Mouse (Mus musculus): ENCODE results near the gene Cldn12. TPM values are rescaled to one million over a fixed set of nuclear protein-coding genes. Genes with fewer than 3 reads are reported as not detected.
A peak's percentile ranks its signal among the peaks of the same experiment; 100 is the strongest.

The Cldn12 gene
- 1.3 and 6.9 TPM in 2 replicates for total RNA-seq (2017)

DNA sequence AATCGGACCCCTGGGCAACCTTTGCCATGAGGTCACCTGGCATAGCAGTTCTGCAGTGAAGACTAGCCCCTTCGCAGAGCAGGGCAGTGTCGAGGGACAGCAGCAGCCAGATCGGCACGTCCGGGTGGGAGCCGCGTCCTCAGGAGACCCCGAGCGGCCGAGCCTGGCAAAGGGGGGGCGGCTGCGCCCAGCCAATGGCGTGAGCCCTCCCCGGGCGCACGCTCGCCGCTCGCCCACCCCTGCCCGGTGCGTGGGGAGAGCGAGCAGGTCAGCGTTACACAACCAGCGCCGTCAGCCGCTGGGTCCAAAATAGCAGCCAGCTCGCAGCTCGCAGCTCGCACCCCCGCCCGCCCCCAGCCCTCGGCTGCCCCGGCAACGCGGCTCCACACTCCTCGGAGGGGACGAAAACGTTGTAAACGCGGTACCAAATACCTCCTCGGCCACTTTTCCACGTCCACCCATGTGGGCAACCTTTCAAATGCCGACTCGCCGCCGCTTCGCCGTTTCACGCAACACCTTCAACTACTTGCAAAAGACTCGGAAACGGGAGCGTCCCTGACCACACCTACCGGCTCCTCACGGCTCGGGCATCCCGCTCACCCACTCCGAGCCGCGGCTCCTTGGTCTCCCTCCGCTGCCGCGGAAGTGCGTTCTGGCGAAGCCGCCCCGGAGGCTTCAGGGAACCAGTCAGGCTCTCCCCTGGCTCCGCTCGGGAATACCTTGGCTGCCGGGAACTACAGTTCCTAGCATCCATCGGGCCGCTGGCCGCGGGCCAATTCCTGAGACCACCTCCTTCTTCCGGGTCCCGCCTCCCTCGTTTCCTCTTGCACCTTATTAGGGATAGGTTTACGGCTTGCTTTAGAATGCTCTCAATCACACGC, at the start of gene Cldn12:
Gene Cldn12 (minus strand): TSS at position 763 of the 881 bp plus-strand sequence.
- ATAC-seq (replicated peaks; ENCODE audit: low read depth, poor library complexity, severe bottlenecking) = peak; percentile 80

GRCm38 (mm10) chr5:5562435-5562834, 47.7 kb upstream of the Cldn12 start:
- no peak for ATAC-seq (replicated peaks; ENCODE audit: low read depth, poor library complexity, severe bottlenecking)

DNA sequence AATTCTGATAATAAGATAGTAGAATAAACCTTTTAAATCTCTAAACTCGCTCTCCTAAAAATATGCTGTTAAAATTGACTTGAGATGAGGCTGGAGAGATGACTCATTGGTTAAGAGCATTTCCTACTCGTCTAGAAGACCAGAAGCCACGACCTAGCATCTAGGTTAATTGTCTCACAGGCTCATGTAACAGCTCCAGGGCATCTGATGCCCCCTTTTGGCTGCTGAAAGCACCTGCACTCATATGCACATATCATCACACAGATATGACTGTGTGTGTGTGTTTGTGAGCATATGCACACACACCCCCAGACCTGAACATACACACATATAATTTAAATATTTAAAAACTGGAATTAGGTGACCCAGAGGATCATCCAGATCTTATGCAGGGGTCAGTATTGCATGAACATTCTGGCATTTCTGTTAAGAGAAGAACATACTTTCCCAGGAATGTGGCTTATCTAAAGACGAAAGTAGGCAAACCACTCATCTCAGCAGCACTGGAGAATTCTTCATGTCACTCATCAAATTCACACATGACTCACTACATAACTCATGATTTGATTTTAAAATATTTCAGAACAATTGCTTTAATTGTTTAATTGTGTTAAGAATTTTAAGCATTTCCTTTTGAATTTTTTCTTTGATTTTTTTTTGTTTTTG, 46.4 kb upstream of the Cldn12 start:
- no peak for ATAC-seq (replicated peaks; ENCODE audit: low read depth, poor library complexity, severe bottlenecking)

- ATAC-seq (replicated peaks; ENCODE audit: low read depth, poor library complexity, severe bottlenecking) = 0 out of 2 replicates have a peak, but pooled peaks have one; percentile 1
These were observed 45.0 kb upstream of the Cldn12 start for GRCm38 (mm10) chr5:5559798-5560197.

GRCm38 (mm10) chr5:5559079-5559740, 44.5 kb upstream of the Cldn12 start, which contains the start of gene Gtpbp10:
TSS of gene Gtpbp10 (minus strand) at chr5:5559538.
- ATAC-seq (replicated peaks; ENCODE audit: low read depth, poor library complexity, severe bottlenecking) = peak; percentile 98

DNA sequence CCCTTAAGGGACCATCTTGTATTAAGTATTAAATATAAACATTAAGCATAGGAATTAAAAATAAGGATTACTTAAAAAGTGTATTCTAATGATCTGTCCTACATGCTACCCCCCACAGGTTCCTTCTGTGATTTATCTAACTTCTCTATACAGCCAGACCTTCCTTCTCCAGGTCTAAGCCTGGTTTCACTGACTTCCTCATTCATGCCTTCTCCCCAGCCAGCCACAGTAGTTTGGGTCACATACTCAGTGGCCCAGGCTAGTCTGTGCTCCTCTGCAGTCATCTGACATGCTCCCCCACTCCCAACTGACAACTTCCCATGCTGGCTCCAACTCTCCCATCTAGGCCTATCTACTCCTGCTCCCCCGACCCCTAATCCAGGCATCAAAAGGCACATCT, 36.4 kb upstream of the Cldn12 start:
- ATAC-seq (replicated peaks; ENCODE audit: low read depth, poor library complexity, severe bottlenecking) = peak; percentile 63; the same call in 1 of the 2 replicates

GRCm38 (mm10) chr5:5540385-5540784, 25.6 kb upstream of the Cldn12 start:
- ATAC-seq (replicated peaks; ENCODE audit: low read depth, poor library complexity, severe bottlenecking) = no peak

GRCm38 (mm10) chr5:5539771-5540170, 25.0 kb upstream of the Cldn12 start:
- peak; percentile 50; the same call in 1 of the 2 replicates for ATAC-seq (replicated peaks; ENCODE audit: low read depth, poor library complexity, severe bottlenecking)

DNA sequence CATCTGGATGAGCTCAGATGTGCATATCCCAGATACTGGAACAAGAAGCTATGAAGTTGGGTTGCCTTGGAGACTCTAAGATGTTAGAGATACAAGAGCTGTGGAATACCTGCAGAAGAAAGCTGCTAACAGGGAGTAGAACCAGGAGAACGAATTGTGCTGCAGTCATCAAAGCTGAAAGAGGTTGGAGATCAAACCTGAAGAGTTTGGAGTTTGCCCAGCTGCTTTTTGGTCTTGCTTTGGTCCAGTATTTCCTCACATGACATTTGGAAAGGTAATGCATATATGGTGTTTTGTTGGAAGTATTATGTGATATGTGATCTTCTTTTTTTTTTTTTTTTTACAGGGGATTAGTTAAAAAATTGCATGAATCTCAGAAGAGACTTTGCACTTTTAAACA, 21.4 kb upstream of the Cldn12 start:
- ATAC-seq (replicated peaks; ENCODE audit: low read depth, poor library complexity, severe bottlenecking) = no peak

- ATAC-seq (replicated peaks; ENCODE audit: low read depth, poor library complexity, severe bottlenecking) = no peak
These were observed 19.1 kb upstream of the Cldn12 start for GRCm38 (mm10) chr5:5533656-5534420.

DNA sequence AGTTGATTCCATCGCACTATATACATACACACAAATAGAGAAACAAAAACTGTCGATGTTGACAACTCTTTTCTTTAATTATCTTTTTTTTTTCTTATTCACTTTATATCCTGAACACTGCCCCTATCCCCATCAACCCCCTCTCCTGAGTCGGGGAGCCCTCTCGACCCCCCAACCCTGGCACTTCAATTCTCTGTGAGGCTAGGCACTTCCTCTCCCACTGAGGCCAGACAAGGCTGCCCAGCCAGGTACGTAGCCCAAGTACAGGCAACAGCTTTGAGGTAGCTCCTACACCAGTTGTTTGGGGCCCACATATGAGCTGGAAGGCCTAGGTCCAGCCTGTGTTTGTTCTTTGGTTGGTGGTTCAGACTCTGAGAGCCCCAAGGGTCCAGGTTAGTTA, 653 bp upstream of the Cldn12 start:
- no peak for ATAC-seq (replicated peaks; ENCODE audit: low read depth, poor library complexity, severe bottlenecking)

DNA sequence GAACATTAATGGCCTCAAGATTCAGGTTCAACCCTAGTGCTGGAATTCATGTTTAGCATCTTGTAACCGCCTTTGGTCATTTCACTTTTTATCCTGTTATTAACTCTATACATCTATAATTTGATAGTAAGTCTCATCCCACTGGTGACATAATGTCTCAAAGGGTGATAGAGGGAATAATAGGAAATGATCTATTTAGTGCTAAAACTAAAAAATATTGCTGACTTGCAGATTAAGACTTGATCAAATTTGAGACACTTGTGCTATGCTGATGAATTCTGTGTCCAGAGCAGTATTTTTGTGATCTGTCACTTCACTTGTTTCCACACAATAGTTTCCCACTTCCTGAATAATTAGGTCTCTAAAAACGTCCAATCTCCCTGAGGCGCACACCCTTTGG, 3.4 kb downstream of the Cldn12 start:
- ATAC-seq (replicated peaks; ENCODE audit: low read depth, poor library complexity, severe bottlenecking) = no peak

DNA sequence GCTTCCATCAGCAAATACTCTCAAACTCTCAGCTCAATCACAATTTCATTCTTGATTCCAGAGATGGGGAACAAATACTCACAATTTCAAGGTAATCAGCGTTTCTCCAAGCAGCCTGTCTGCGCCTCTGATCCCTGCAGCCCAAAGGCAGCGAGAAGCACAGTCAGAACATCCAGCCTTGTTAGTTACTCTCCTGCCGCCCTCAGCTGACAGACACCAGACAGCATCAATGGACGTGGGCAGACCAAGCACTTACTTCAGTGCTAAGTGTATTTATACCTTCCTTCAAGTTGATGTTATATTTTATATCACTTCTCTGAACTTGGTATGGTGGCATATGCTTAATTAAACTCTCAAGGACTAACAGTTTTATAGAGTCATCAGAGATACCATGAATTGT, 3.8 kb downstream of the Cldn12 start:
- ATAC-seq (replicated peaks; ENCODE audit: low read depth, poor library complexity, severe bottlenecking) = no peak

GRCm38 (mm10) chr5:5510304-5510887, 4.4 kb downstream of the Cldn12 start:
- no peak for ATAC-seq (replicated peaks; ENCODE audit: low read depth, poor library complexity, severe bottlenecking)

DNA sequence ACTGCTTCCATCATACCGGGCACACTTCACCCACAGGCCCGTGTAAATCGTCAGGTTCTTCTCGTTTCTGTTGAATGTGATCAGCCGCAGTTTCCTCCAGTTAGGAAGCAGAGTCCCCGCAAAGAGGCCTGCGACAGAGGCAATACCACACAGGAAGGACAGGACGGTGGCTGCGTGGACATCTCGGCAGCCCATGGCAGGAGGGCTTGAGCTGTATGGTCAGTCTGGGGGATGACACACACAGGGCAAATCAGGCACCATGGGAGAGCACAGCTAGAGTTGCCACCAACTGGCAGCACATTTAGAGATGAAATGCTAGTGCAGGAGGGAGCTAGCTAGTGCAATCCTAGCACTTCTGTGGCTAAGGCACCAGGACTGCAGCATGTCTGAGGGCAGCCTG, 6.5 kb downstream of the Cldn12 start:
- ATAC-seq (replicated peaks; ENCODE audit: low read depth, poor library complexity, severe bottlenecking) = 0 out of 2 replicates have a peak, but pooled peaks have one; percentile 26

GRCm38 (mm10) chr5:5507701-5508225, 7.0 kb downstream of the Cldn12 start:
- peak; percentile 88 for ATAC-seq (replicated peaks; ENCODE audit: low read depth, poor library complexity, severe bottlenecking)

DNA sequence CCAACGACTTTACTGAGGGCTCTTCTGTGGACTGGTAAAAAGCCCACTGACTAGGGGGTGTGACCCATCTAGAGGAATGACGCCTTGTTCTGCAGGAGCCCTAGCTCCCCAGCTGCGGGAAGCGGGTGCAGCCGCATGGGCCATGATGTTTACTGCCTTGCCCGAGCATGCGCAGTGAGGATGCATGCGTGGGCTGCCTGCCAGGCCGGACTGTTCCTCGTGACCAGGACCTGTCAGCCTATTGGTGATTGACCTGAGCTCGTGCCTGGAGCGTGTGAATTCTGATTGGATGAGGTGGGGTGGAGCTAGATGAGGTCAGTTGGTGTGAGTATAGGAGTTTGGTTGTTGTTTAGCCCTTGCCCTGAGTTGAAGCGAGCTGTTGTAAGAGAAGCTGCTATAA, 10.3 kb downstream of the Cldn12 start:
- no peak for ATAC-seq (replicated peaks; ENCODE audit: low read depth, poor library complexity, severe bottlenecking)

DNA sequence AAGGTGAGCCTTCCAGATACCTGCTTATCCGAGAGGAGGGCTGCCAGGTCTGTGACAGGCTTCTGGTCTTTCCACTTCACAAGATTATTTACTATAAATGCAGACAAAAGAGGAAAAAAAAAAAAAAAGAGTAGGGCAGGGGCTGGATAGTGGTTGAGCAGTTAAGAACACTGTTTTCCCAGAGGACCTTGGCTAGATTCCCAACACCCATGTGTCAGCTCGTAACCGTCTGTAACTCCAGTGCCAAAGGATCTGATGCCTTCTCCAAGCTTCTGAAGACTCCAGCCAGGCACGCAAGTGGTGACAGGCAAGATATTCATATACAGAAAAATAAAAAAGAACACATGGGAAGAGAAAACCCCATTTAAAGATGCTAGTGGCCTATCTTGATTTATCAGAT, 11.4 kb downstream of the Cldn12 start:
- no peak for ATAC-seq (replicated peaks; ENCODE audit: low read depth, poor library complexity, severe bottlenecking)

DNA sequence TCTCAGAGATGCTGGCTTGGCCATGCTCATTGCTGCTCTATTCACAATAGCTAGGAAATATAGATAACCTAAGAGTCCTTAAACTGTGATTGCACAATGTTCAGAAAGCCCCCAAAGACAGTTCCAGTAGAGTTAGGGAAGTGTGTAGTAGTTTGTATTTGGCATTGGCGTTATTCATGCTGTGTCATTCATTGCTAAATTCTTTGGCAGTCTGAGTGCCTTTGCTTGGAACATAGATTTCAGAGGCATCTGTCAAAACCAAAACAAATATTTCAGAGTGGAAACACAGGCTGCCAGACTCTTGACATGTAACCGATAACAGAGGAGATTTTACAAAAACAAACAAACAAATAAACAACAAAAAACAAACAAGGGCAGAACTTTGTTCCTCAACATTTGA, 13.2 kb downstream of the Cldn12 start:
- ATAC-seq (replicated peaks; ENCODE audit: low read depth, poor library complexity, severe bottlenecking) = peak; percentile 62

Data from common myeloid progenitor, adult 5-6 weeks (primary cell).